Mouse (Mus musculus) heart, embryonic 13.5 days (tissue): Measurements from ENCODE around the gene Timm22. TPM values are rescaled to one million over a fixed set of nuclear protein-coding genes. Genes with fewer than 3 reads are reported as not detected.

Experiments used
- ATAC-seq: fragments of 200-750 bp; cut with Nextera tagmentation; 2 replicates; pipeline ENCODE4 v1.8.0; 2017; ENCODE audit warnings: moderate TSS enrichment; ENCODE audit not compliant: insufficient number of reproducible peaks, low FRiP score, low TSS enrichment; ENCODE audit errors: extremely low read depth
- H3K27ac ChIP-seq: fragments of 300-500 bp; sonication (generic); replicated peaks from 2 replicates; pipeline ENCODE4 v1.5.1; 2015; ENCODE audit warnings: moderate library complexity, mild to moderate bottlenecking, inconsistent platforms
- H3K27me3 ChIP-seq: fragments of 300-500 bp; sonication (generic); replicated peaks from 2 replicates; pipeline ENCODE4 v1.6.1; 2015; ENCODE audit warnings: mild to moderate bottlenecking, inconsistent platforms
- H3K36me3 ChIP-seq: fragments of 300-500 bp; sonication (generic); 2 replicates; pipeline ENCODE4 v1.6.1; 2015; ENCODE audit warnings: mild to moderate bottlenecking, inconsistent platforms
- H3K4me1 ChIP-seq: fragments of 300-500 bp; sonication (generic); 2 replicates; pipeline ENCODE4 v1.6.1; 2015; ENCODE audit warnings: inconsistent platforms
- H3K4me2 ChIP-seq: fragments of 300-500 bp; sonication (generic); 2 replicates; pipeline ENCODE4 v1.6.1; 2015; ENCODE audit warnings: inconsistent platforms, mild to moderate bottlenecking, moderate library complexity
- H3K4me3 ChIP-seq: fragments of 300-500 bp; sonication (generic); 2 replicates; pipeline ENCODE4 v1.5.1; 2015; ENCODE audit warnings: moderate library complexity, mild to moderate bottlenecking, inconsistent platforms
- H3K9ac ChIP-seq: fragments of 300-500 bp; sonication (generic); 2 replicates; pipeline ENCODE4 v1.6.1; 2015; ENCODE audit warnings: inconsistent platforms, mild to moderate bottlenecking, moderate library complexity
- H3K9me3 ChIP-seq: fragments of 300-500 bp; sonication (generic); 2 replicates; pipeline ENCODE4 v1.6.1; 2016; ENCODE audit warnings: inconsistent platforms
- WGBS: fragments of 180-500 bp; shearing (Covaris S2); methylation state at CpG from one replicate; pipeline ENCODE4 v1.1.7; 2015; ENCODE audit warnings: mixed read lengths; 5-methylcytosine and 5-hydroxymethylcytosine counted together
- polyA plus RNA-seq: library from polyadenylated mRNA; unstranded; fragments of >200 nt; fragmentation: Nextera tagmentation; extraction: Ambion mirVana; gene quantifications from 2 replicates; pipeline ENCODE4 v1.2.1, GENCODE M21; 2015

Gene Timm22
- polyA plus RNA-seq, result 78.6 and 92.4 TPM in 2 replicates

GRCm38 (mm10) chr11:76406702-76407583 is at the start of gene Timm22:
Gene Timm22 (plus strand): TSS chr11:76406952.
- H3K9me3 ChIP-seq, result no peaks in the 10 kb centered on the region
- H3K36me3 ChIP-seq, result peaks cover 17% of the 10 kb centered on the region
- peaks cover 5% of the 10 kb centered on the region; the same call in 1 of the 2 replicates for H3K27me3 ChIP-seq
- peak within 1 kb of the TSS; percentile 78 for H3K27ac ChIP-seq
- WGBS, result under 1% methylated on average over 46 of the region's 46 CpGs
- H3K4me2 ChIP-seq, result peak within 1 kb of the TSS; percentile 91
- H3K4me3 ChIP-seq, result peak within 1 kb of the TSS; percentile 87
- ATAC-seq, result peak; percentile 85
- H3K4me1 ChIP-seq, result peaks cover 10% of the 10 kb centered on the region
- peak within 1 kb of the TSS; percentile 98 for H3K9ac ChIP-seq

- Histone ChIP-seq H3K36me3 (no peaks in the 10 kb centered on the region; the same call in 1 of the 2 replicates), H3K4me1 (peaks cover 71% of the 10 kb centered on the region), H3K27ac (peak overlapping the region; percentile 70; the same call in 1 of the 2 replicates), H3K9ac (no peak overlapping the region), H3K4me2 (no peak overlapping the region), H3K9me3 (no peaks in the 10 kb centered on the region), H3K27me3 (no peaks in the 10 kb centered on the region), H3K4me3 (no peak overlapping the region)
- ATAC-seq, result no peak
- 47% methylated on average over 12 of the region's 12 CpGs for WGBS
Observed at GRCm38 (mm10) chr11:76357464-76357863, 49.3 kb upstream of the Timm22 start.

- Histone ChIP-seq H3K27me3 (no peaks in the 10 kb centered on the region), H3K9ac (peak overlapping the region; percentile 44; the same call in 1 of the 2 replicates), H3K4me2 (0 out of 2 replicates have a peak overlapping the region, but pooled peaks have one; percentile 25), H3K36me3 (no peaks in the 10 kb centered on the region; the same call in 1 of the 2 replicates), H3K27ac (peak overlapping the region; percentile 70), H3K4me3 (no peak overlapping the region), H3K4me1 (peaks cover 74% of the 10 kb centered on the region), H3K9me3 (no peaks in the 10 kb centered on the region)
- ATAC-seq, result no peak
- WGBS, result 56% methylated on average over 14 of the region's 14 CpGs
Observed at GRCm38 (mm10) chr11:76358628-76359320, 48.0 kb upstream of the Timm22 start.

GRCm38 (mm10) chr11:76360255-76360654 is 46.5 kb upstream of the Timm22 start:
- Histone ChIP-seq H3K27ac (0 out of 2 replicates have a peak overlapping the region, but pooled peaks have one; percentile 32), H3K9ac (no peak overlapping the region), H3K36me3 (no peaks in the 10 kb centered on the region), H3K4me1 (peaks cover 77% of the 10 kb centered on the region), H3K9me3 (no peaks in the 10 kb centered on the region), H3K27me3 (no peaks in the 10 kb centered on the region), H3K4me3 (no peak overlapping the region), H3K4me2 (no peak overlapping the region)
- no peak for ATAC-seq
- WGBS, result 78% methylated on average over 6 of the region's 6 CpGs

GRCm38 (mm10) chr11:76361422-76361821 is 45.3 kb upstream of the Timm22 start:
- H3K9me3 ChIP-seq, result no peaks in the 10 kb centered on the region
- H3K9ac ChIP-seq, result no peak overlapping the region
- peaks cover 68% of the 10 kb centered on the region for H3K4me1 ChIP-seq
- peaks cover 3% of the 10 kb centered on the region for H3K36me3 ChIP-seq
- no peak overlapping the region for H3K27ac ChIP-seq
- no peak overlapping the region for H3K4me3 ChIP-seq
- WGBS, result 52% methylated on average over 4 of the region's 4 CpGs
- H3K27me3 ChIP-seq, result no peaks in the 10 kb centered on the region
- no peak overlapping the region for H3K4me2 ChIP-seq
- no peak for ATAC-seq

- no peaks in the 10 kb centered on the region for H3K27me3 ChIP-seq
- H3K4me2 ChIP-seq, result peak overlapping the region; percentile 27
- no peak overlapping the region for H3K4me3 ChIP-seq
- H3K9ac ChIP-seq, result peak overlapping the region; percentile 56; the same call in 1 of the 2 replicates
- no peaks in the 10 kb centered on the region for H3K9me3 ChIP-seq
- peaks cover 8% of the 10 kb centered on the region for H3K36me3 ChIP-seq
- peaks cover 62% of the 10 kb centered on the region for H3K4me1 ChIP-seq
- no peak for ATAC-seq
- peak overlapping the region; percentile 49 for H3K27ac ChIP-seq
- WGBS, result 16% methylated on average over 6 of the region's 6 CpGs
Observed at GRCm38 (mm10) chr11:76363178-76363577, 43.6 kb upstream of the Timm22 start.

- H3K4me3 ChIP-seq, result no peak overlapping the region
- H3K27me3 ChIP-seq, result no peaks in the 10 kb centered on the region
- peaks cover 59% of the 10 kb centered on the region for H3K4me1 ChIP-seq
- no peaks in the 10 kb centered on the region for H3K9me3 ChIP-seq
- peaks cover 8% of the 10 kb centered on the region for H3K36me3 ChIP-seq
- no peak for ATAC-seq
- peak overlapping the region; percentile 49 for H3K27ac ChIP-seq
- peak overlapping the region; percentile 27 for H3K4me2 ChIP-seq
- WGBS, result 26% methylated on average over 9 of the region's 9 CpGs
- peak overlapping the region; percentile 25; the same call in 1 of the 2 replicates for H3K9ac ChIP-seq
Observed at GRCm38 (mm10) chr11:76363636-76364035, 43.1 kb upstream of the Timm22 start.

GRCm38 (mm10) chr11:76364038-76364437 is 42.7 kb upstream of the Timm22 start:
- Histone ChIP-seq H3K27me3 (no peaks in the 10 kb centered on the region), H3K4me2 (peak overlapping the region; percentile 27), H3K9me3 (no peaks in the 10 kb centered on the region), H3K4me1 (peaks cover 58% of the 10 kb centered on the region), H3K36me3 (peaks cover 8% of the 10 kb centered on the region), H3K9ac (peak overlapping the region; percentile 25; the same call in 1 of the 2 replicates), H3K4me3 (no peak overlapping the region), H3K27ac (peak overlapping the region; percentile 49)
- ATAC-seq, result no peak
- WGBS, result 68% methylated on average over 5 of the region's 5 CpGs

- ATAC-seq, result no peak
- Histone ChIP-seq H3K4me2 (no peak overlapping the region), H3K27me3 (no peaks in the 10 kb centered on the region), H3K4me1 (peaks cover 59% of the 10 kb centered on the region), H3K9ac (0 out of 2 replicates have a peak overlapping the region, but pooled peaks have one; percentile 20), H3K27ac (0 out of 2 replicates have a peak overlapping the region, but pooled peaks have one; percentile 33), H3K4me3 (no peak overlapping the region), H3K36me3 (peaks cover 8% of the 10 kb centered on the region), H3K9me3 (no peaks in the 10 kb centered on the region)
- 77% methylated on average over 15 of the region's 15 CpGs for WGBS
Observed at GRCm38 (mm10) chr11:76366720-76367119, 40.0 kb upstream of the Timm22 start.

GRCm38 (mm10) chr11:76370491-76370890 is 36.3 kb upstream of the Timm22 start:
- no peak for ATAC-seq
- no peaks in the 10 kb centered on the region for H3K9me3 ChIP-seq
- peaks cover 73% of the 10 kb centered on the region for H3K4me1 ChIP-seq
- H3K27ac ChIP-seq, result no peak overlapping the region
- peaks cover 8% of the 10 kb centered on the region for H3K36me3 ChIP-seq
- no peak overlapping the region for H3K4me2 ChIP-seq
- no peak overlapping the region for H3K4me3 ChIP-seq
- H3K9ac ChIP-seq, result no peak overlapping the region
- no peaks in the 10 kb centered on the region for H3K27me3 ChIP-seq

GRCm38 (mm10) chr11:76372120-76372519 is 34.6 kb upstream of the Timm22 start:
- no peaks in the 10 kb centered on the region for H3K27me3 ChIP-seq
- H3K27ac ChIP-seq, result peak overlapping the region; percentile 97
- no peaks in the 10 kb centered on the region for H3K36me3 ChIP-seq
- no peaks in the 10 kb centered on the region for H3K9me3 ChIP-seq
- ATAC-seq, result no peak
- H3K4me2 ChIP-seq, result no peak overlapping the region
- peaks cover 75% of the 10 kb centered on the region for H3K4me1 ChIP-seq
- no peak overlapping the region for H3K4me3 ChIP-seq
- peak overlapping the region; percentile 57 for H3K9ac ChIP-seq
- 50% methylated on average over 2 of the region's 2 CpGs for WGBS
